Mouse (Mus musculus): ENCODE results near the gene Dmxl2. TPM values are rescaled to one million over a fixed set of nuclear protein-coding genes. Genes with fewer than 3 reads are reported as not detected.

Gene Dmxl2
- polyA plus RNA-seq, 1 experiment from 2014 or later, result 2.0 TPM

DNA sequence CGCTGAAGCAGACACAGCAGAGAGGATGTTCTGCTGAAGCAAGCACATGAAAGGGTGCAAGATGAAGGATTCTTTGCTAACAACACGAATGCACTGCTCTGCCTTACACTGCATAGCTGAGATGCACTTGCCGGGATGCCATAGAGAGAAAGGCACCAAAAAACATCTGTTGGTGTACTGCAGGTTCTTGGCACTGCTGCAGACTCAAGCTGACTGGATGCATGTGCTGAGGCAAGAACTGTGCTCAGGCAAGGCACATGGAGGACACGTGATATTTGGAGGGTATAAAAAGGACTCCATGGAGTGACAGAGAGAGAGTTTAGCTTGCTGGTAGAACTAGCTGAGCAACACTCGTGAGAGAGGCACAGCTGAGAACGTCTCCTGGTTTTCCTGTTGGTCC, 62.4 kb downstream of the Dmxl2 start:
- no peaks in the 10 kb centered on the region for H3K27me3 ChIP-seq (replicated peaks)
- WGBS (ENCODE audit: insufficient replicate concordance), result 65% methylated on average over 6 of the region's 6 CpGs
- ATAC-seq, result no peak
- H3K9me3 ChIP-seq (replicated peaks), result no peaks in the 10 kb centered on the region
- H3K4me2 ChIP-seq, result no peak overlapping the region
- H3K9ac ChIP-seq, result no peak overlapping the region
- H3K4me1 ChIP-seq, result no peaks in the 10 kb centered on the region
- no peak overlapping the region for H3K4me3 ChIP-seq
- H3K36me3 ChIP-seq, result no peaks in the 10 kb centered on the region
- H3K27ac ChIP-seq, result no peak overlapping the region

GRCm38 (mm10) chr9:54438246-54438645, 63.2 kb downstream of the Dmxl2 start:
- Histone ChIP-seq H3K9ac (no peak overlapping the region), H3K36me3 (no peaks in the 10 kb centered on the region), H3K4me1 (no peaks in the 10 kb centered on the region), H3K27ac (no peak overlapping the region), H3K9me3 (replicated peaks) (no peaks in the 10 kb centered on the region), H3K4me2 (no peak overlapping the region), H3K4me3 (no peak overlapping the region), H3K27me3 (replicated peaks) (no peaks in the 10 kb centered on the region)
- no peak for ATAC-seq
- WGBS (ENCODE audit: insufficient replicate concordance), result 24% methylated on average over 2 of the region's 2 CpGs

- no peaks in the 10 kb centered on the region for H3K9me3 ChIP-seq (replicated peaks)
- no peak overlapping the region for H3K27ac ChIP-seq
- no peak for ATAC-seq
- no peak overlapping the region for H3K9ac ChIP-seq
- no peak overlapping the region for H3K4me2 ChIP-seq
- H3K4me3 ChIP-seq, result no peak overlapping the region
- WGBS (ENCODE audit: insufficient replicate concordance), result 66% methylated on average over 2 of the region's 2 CpGs
- H3K27me3 ChIP-seq (replicated peaks), result no peaks in the 10 kb centered on the region
- H3K4me1 ChIP-seq, result no peaks in the 10 kb centered on the region
- no peaks in the 10 kb centered on the region for H3K36me3 ChIP-seq
These were observed 85.2 kb downstream of the Dmxl2 start for GRCm38 (mm10) chr9:54416238-54416637.

DNA sequence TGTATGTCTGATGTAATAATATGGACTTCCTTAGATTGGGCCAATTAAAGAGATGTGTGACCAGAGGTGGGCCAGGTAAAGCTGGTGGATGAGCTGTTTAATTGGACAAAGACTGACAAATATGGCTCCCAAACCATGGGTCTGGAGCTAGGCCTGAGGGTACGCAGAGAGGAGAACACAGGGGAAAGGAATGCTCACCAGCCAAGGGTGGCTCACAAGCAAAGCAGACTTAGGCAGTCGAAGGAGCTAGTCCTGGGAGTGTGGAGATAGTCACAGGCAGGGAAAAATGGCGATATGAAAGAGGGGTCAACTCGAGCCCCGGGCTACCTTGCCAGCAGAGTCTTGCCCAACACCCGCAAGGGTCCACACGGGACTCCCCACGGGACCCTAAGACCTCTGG, 144.7 kb downstream of the Dmxl2 start:
- ATAC-seq, result no peak
- Histone ChIP-seq H3K36me3 (no peaks in the 10 kb centered on the region), H3K4me2 (no peak overlapping the region), H3K27ac (no peak overlapping the region), H3K4me3 (no peak overlapping the region), H3K9me3 (replicated peaks) (no peaks in the 10 kb centered on the region), H3K27me3 (replicated peaks) (no peaks in the 10 kb centered on the region), H3K9ac (no peak overlapping the region), H3K4me1 (no peaks in the 10 kb centered on the region)
- WGBS (ENCODE audit: insufficient replicate concordance), result 80% methylated on average over 8 of the region's 8 CpGs

DNA sequence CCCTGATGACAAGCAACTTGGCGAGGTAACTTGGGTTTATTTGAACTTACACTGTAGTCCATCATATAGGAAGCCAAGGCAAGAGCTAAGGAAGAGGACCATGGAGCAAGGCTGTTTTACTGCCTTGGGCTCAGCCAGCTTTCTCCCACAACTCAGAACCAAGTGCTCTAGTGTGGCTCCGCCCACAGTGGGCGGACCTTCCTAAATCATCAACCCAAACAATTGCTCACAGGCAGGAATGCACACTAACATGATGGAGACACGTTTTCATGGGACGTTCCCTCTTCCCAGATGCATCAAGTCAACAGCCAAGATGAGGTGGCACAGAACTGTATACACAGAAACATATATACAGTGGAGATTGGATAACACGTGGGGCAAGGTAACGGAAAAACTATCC, 159.4 kb downstream of the Dmxl2 start:
- no peaks in the 10 kb centered on the region for H3K27me3 ChIP-seq (replicated peaks)
- WGBS (ENCODE audit: insufficient replicate concordance), result 64% methylated on average over 7 of the region's 7 CpGs
- no peak overlapping the region for H3K4me2 ChIP-seq
- no peak overlapping the region for H3K27ac ChIP-seq
- no peaks in the 10 kb centered on the region for H3K9me3 ChIP-seq (replicated peaks)
- no peaks in the 10 kb centered on the region for H3K4me1 ChIP-seq
- no peak for ATAC-seq
- no peaks in the 10 kb centered on the region for H3K36me3 ChIP-seq
- H3K9ac ChIP-seq, result no peak overlapping the region
- no peak overlapping the region for H3K4me3 ChIP-seq

GRCm38 (mm10) chr9:54336532-54337144, 164.8 kb downstream of the Dmxl2 start:
- Histone ChIP-seq H3K4me2 (no peak overlapping the region), H3K27me3 (replicated peaks) (no peaks in the 10 kb centered on the region), H3K4me1 (no peaks in the 10 kb centered on the region), H3K36me3 (no peaks in the 10 kb centered on the region), H3K4me3 (no peak overlapping the region), H3K9me3 (replicated peaks) (no peaks in the 10 kb centered on the region), H3K27ac (no peak overlapping the region), H3K9ac (no peak overlapping the region)
- ATAC-seq, result no peak
- 49% methylated on average over 6 of the region's 6 CpGs for WGBS (ENCODE audit: insufficient replicate concordance)

GRCm38 (mm10) chr9:54335582-54335981, 165.8 kb downstream of the Dmxl2 start:
- H3K9ac ChIP-seq, result no peak overlapping the region
- H3K4me2 ChIP-seq, result no peak overlapping the region
- H3K27ac ChIP-seq, result no peak overlapping the region
- no peaks in the 10 kb centered on the region for H3K36me3 ChIP-seq
- H3K9me3 ChIP-seq (replicated peaks), result no peaks in the 10 kb centered on the region
- 76% methylated on average over 12 of the region's 12 CpGs for WGBS (ENCODE audit: insufficient replicate concordance)
- no peak for ATAC-seq
- no peak overlapping the region for H3K4me3 ChIP-seq
- no peaks in the 10 kb centered on the region for H3K27me3 ChIP-seq (replicated peaks)
- no peaks in the 10 kb centered on the region for H3K4me1 ChIP-seq

DNA sequence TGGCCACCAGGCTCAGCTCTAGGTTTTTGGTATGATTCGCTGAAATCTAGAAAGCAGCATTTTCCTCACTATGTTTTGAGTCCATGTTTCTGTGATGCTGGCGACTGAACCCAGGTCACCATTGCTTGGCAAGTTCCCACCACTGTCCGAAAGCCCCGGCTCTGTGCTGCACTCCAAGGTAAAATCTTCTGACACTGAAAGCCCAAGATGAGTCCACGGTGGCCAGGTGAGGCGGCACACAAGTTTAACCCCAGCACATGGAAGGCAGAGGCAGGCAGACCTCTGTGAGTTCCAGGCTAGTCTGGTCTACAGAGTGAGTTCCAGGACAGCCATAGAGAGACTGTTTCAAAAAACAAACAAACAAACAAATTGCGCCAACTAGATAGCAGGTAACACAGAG, 172.2 kb downstream of the Dmxl2 start:
- no peak overlapping the region for H3K4me2 ChIP-seq
- WGBS (ENCODE audit: insufficient replicate concordance), result 69% methylated on average over 7 of the region's 7 CpGs
- no peak overlapping the region for H3K27ac ChIP-seq
- H3K9ac ChIP-seq, result no peak overlapping the region
- ATAC-seq, result no peak
- H3K27me3 ChIP-seq (replicated peaks), result no peaks in the 10 kb centered on the region
- no peaks in the 10 kb centered on the region for H3K9me3 ChIP-seq (replicated peaks)
- H3K4me1 ChIP-seq, result no peaks in the 10 kb centered on the region
- no peaks in the 10 kb centered on the region for H3K36me3 ChIP-seq
- no peak overlapping the region for H3K4me3 ChIP-seq

DNA sequence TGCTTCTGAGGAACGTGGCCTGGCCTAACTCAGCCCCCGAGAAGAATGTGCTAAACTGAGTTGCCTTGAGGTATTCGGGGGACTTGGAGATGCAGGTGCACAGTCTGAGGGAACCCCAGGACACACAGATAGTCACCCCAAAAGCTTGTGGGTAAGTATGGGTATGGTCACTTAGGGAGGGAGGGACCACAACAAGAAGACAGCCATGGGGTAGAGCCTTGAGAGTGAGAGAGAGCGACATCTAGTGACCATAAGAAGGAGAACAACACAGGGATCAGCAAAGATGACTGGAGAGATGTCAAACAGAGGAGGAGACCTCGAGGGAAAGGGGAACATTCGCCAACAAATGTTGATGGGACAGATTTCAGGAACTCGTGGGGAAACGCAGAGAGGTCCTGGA, 178.0 kb downstream of the Dmxl2 start:
- H3K4me3 ChIP-seq, result no peak overlapping the region
- H3K9ac ChIP-seq, result no peak overlapping the region
- H3K27me3 ChIP-seq (replicated peaks), result no peaks in the 10 kb centered on the region
- no peaks in the 10 kb centered on the region for H3K9me3 ChIP-seq (replicated peaks)
- WGBS (ENCODE audit: insufficient replicate concordance), result 33% methylated on average over 8 of the region's 8 CpGs
- no peak for ATAC-seq
- no peaks in the 10 kb centered on the region for H3K4me1 ChIP-seq
- H3K4me2 ChIP-seq, result no peak overlapping the region
- no peak overlapping the region for H3K27ac ChIP-seq
- H3K36me3 ChIP-seq, result no peaks in the 10 kb centered on the region

DNA sequence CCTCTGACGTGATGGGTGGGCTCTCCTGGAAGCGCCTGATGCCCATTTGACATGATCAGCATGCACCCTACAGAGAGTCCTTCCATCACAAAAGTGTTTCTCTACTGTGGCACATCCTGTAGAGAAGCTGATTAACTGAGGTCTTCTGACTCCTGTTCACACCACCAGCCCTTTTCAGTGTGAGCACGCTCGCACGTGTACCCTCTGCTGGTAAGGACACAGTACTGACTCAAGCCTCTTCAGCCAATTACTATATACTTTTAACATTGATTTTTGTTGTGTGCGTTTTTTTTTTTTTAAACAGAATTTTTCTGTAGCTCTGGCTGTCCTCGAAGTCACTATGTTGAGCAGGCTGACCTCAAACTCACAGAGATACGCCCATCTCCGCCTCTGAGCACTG, 185.1 kb downstream of the Dmxl2 start:
- no peaks in the 10 kb centered on the region for H3K4me1 ChIP-seq
- no peak for ATAC-seq
- H3K4me3 ChIP-seq, result no peak overlapping the region
- H3K9ac ChIP-seq, result no peak overlapping the region
- no peak overlapping the region for H3K27ac ChIP-seq
- 64% methylated on average over 9 of the region's 9 CpGs for WGBS (ENCODE audit: insufficient replicate concordance)
- no peak overlapping the region for H3K4me2 ChIP-seq
- no peaks in the 10 kb centered on the region for H3K36me3 ChIP-seq
- no peaks in the 10 kb centered on the region for H3K27me3 ChIP-seq (replicated peaks)
- no peaks in the 10 kb centered on the region for H3K9me3 ChIP-seq (replicated peaks)

Other genes starting within 250 kb of the Dmxl2 start
- not detected in 2 replicates for gene Cyp19a1, start 233.5 kb downstream of the Dmxl2 start, polyA plus RNA-seq (2016; fragmentation: Nextera tagmentation; extraction: Ambion mirVana)
- gene Gldn, start 215.1 kb downstream of the Dmxl2 start, polyA plus RNA-seq (2016; fragmentation: Nextera tagmentation; extraction: Ambion mirVana), result 0.04 TPM in 1 of 2 replicates, not detected in the other
- not detected in 2 replicates for gene Sh2d7, start 37.4 kb upstream of the Dmxl2 start, polyA plus RNA-seq (2016; fragmentation: Nextera tagmentation; extraction: Ambion mirVana)
- 2.6 and 2.7 TPM in 2 replicates for gene Cib2, start 58.6 kb upstream of the Dmxl2 start, polyA plus RNA-seq (2016; fragmentation: Nextera tagmentation; extraction: Ambion mirVana)
- 142 and 150 TPM in 2 replicates for gene Idh3a, start 84.7 kb upstream of the Dmxl2 start, polyA plus RNA-seq (2016; fragmentation: Nextera tagmentation; extraction: Ambion mirVana)
- gene Acsbg1, start 160.2 kb upstream of the Dmxl2 start, polyA plus RNA-seq (2016; fragmentation: Nextera tagmentation; extraction: Ambion mirVana), result 0.24 and 0.30 TPM in 2 replicates
- gene Dnaja4, start 197.2 kb upstream of the Dmxl2 start, polyA plus RNA-seq (2016; fragmentation: Nextera tagmentation; extraction: Ambion mirVana), result 24.3 and 26.5 TPM in 2 replicates
- gene Wdr61, start 232.9 kb upstream of the Dmxl2 start, polyA plus RNA-seq (2016; fragmentation: Nextera tagmentation; extraction: Ambion mirVana), result 124 and 127 TPM in 2 replicates

All from liver, embryonic 12.5 days (tissue).